Mouse (Mus musculus) heart, adult 18-20 months (tissue): ENCODE measurements around the gene AI467606. TPM values are rescaled to one million over a fixed set of nuclear protein-coding genes. Genes with fewer than 3 reads are reported as not detected.

ENCODE experiments used
- DNase-seq, 2 experiments: peaks; one replicate each; pipeline ENCODE4 v3.0.0; 2021 to 2022; ENCODE audit warnings: mixed read lengths in 1 of 2
- microRNA-seq, 2 experiments: library from miRNA; unstranded; fragments of <30 nt; microRNA quantifications; one replicate each; pipeline ENCODE4 v1.2.0; 2022
- total RNA-seq, 2 experiments: library from RNA; stranded (reverse); gene quantifications; 2 replicates each; pipeline ENCODE4 v1.2.3; 2021

AI467606 gene
- total RNA-seq, 2 experiments from 2014 or later = 1.3 to 2.9 TPM

DNA sequence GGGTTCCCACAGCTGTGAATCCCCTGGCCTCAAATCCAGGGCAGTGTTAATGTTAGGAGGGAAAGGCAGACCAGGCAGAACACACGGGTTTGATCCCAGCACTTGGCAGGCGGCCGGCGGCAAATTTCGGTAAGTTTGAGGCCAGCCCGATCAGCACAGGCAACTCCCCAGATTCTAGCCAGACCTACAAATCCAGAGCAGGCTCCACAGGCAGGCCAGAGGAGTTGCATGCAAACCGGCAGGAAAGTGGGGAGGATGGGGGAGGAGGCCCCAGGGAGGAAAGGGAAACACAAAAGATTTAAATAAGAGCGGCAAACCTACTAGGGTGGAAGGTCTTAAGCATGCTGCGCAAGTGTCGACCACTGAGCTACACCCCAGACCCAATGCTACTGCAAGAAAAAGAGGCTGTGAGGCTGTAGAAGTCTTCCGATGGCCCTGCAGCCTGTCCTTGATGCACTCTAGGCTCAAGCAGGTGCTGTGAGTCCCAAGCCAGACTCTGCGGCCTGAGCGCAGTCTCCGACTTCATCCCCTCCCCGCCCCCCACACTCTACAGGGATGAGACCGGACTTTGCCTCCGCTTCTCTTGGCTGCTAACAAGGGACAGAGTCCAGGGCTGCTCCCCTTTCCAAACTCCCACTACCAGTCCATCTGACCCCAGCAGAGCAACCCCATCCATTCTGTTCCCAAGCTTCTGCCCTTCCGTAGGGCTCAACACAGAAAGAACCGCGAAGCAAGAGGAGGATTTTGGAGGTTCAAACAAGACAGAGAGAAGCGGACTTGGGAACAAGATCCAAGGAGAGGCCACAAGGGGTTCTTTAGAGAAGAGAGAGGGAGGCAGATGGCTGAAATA lies 30.1 kb downstream of the AI467606 start:
- DNase-seq = no peak

DNA sequence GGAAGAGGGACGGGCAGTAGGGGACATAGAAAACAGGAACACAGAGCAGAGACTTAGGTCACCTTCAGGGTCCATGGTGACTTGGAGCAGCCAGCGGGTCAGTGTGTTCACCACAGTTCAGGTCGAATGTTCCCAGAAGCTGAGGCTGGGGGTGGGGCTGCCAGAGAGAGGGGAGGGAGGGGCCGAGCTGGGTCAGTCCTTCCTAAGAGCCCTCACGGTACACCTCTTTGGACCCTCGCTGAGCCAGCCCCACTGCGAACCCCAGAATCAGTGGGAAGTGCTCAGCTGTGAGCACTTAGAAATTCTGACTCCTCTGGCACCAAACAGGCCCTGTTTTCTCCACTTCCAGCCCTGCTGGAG lies 30.7 kb downstream of the AI467606 start, which contains the start of gene Qprt:
Gene Qprt, minus strand, starts transcription at position 316 of the 360 bp plus-strand sequence.
- DNase-seq = no peak

DNA sequence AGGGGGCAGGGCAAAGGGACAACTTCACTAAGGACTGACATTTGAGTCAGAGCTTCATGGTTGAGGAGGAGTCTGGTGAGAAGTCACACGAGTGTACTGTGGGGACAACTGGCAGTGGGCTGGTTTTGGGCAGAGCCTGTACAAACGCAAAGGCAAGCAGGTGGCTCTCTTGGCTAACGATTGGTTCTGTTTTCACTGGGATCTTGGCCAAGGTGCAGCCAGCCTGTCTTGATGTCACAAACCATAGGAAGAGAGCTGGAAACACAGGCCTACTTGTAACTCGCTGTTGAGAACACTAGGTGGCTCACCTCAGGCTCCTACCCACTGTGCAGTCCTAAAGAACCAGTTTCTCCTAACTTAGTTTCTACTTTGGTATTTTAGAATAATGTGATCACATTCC lies 38.5 kb downstream of the AI467606 start:
- no peak for DNase-seq

DNA sequence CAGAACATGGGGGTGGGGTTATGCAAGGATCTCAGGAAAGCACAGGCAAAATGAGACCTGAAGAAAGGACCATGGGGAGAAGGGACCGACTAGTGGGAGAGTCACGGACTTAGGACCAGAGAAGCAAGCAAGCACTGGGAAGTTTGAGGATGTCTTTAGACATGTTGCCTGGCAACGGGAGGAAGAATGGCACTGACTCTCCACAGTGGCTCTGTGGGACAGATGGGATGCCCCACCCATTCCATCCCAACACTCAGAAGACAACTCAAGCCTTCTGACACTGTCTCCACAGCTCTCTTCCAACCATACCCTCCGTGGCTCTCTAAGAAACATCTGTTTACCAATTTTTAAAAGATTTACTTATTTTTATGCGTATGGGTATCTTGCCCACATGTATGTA lies 42.0 kb downstream of the AI467606 start:
- DNase-seq = no peak

DNA sequence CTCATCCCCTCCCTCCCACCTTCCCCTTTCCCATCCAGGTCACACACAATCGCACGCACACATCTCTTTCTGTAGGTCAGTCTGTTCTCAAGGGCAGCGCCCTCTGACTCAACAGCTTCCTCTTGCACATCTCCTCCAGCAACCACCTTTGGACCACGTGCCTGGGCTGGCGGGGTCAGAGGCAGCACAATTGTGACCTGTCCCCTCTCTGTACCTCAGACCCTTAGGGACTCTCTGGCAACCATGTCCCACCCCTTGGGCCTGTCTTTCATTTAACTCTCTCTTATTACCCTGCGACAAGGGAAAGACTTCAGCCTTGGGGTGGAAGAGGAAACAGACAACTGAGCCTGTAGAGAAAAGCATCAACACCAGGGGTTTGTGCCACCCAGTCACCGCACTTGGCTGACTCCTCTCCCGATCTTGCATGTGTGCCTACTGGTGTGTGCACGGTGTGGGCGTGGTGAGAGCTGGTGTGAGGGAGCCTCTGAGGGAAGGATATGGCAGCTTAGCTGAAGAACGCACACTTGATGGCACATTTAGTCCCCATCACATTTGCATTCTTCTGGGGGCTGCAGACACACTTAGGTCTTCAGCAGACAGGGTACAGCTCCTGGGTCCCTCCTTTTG lies 43.8 kb downstream of the AI467606 start:
- no peak for DNase-seq

DNA sequence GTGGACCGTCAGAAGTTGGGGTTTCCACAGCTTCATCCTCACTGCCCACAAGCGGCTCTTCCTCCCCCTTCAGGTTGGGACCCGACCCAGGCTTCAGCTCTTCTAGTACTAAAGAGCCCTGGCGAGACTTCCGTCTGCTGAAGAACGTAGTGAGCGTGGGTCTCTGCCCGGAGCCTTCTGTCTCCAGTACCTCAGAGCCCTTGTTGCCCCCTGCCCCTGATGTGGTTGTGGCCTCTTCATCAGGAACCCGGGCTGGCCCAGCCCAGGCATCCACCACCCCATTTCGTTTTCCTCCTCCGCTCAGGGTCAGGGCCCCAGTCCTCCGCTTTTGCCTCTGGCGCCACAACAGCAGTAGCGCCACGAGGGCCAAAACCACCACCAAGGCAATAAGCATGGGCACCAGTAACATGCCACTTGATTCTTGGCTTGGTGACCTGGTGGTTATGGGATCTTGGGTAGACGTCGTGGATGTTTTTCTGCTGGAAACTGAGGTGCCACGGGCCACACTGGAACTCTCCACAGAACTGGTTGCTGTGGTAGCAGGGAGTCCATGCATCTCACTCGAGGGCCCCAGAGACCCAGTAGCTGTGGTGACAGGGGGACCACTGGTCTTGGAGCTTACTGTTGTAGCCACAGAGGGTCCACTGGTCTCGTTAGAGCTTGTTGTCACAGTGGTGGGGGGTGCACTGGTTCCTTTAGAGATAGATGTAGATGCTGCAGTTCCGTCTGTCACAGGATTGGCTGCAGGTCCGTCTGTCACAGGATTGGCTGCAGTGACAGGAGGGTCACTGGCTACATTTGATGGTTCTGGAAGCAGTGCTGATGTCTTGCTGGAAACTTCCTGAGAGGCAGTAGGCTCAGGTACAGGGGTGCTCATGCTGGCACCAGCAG lies 45.3 kb downstream of the AI467606 start:
- DNase-seq = no peak

DNA sequence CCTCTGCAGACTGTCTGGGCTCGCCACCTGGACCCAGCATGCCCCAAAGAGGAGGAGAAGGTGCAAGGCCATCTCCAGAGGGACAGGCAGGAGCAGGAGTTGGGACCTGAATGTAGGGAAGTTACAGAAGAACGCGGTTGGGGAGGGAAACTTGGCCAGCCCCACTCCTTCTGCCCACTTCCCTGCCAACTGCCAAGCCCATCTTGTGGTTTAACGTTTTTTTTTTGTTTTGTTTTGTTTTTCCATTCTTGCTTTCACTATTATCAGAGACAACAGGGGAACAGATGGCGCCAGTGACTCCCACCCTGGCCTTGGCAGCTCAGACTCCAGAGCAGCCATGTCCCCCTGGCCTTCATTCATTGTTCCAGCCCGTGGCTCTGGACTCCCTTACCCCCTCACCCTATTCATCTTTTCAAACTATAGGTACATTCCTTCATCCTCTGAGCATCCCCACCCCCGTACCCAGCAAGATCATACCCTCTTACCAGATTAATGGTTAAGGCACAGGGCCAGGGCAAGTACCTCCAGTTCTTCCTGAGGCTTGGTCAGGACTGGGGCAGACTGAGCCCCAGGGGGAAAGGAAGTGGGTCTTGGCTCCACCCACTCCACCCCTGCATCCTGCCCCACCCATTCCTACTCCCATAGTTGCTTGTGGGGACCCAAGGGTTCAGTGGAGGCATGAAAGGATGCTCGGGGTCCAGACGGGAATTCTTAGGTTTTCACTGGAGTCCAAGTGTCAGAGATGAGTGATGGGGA lies 46.3 kb downstream of the AI467606 start, which contains the start of gene Spn:
Gene Spn, minus strand, starts transcription at position 562 of the 756 bp plus-strand sequence.
- no peak for DNase-seq

DNA sequence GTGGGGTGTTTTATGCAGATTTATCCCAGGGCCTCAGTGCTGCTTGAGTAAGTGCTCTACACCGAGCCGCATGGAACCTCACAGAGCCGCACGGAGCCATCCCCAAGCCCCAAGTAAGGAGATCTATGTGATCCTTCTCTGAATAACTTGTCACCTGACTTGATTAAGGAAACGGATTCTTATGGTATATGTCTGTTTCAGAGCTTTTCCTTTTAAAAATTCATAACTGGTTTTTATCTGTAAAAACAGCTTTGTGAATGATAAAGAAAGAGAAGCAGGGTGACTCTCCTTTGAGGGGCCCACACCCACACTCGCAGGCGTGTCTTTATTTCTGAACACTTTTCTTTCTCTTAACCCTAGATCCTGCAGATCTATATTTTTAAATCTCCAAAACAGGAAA lies 47.9 kb downstream of the AI467606 start:
- DNase-seq = no peak

DNA sequence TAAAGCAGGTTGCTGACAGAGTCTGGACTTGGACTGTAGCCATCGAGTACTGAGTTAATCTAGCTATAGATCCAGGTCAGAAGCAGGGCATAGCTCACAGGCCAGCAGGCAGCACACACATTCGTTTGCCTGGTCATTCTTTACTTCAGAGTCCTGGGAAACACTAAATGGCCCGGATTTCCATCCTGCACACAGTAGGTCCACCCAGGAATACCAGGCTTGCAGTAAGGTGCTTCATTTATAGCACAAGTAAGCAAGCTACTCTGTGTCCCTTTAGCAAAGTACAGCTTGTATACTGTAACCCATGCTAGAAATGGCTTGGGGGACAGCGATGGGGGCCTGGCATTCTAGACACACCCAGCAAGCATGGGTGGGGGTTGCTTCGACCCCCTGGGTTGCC lies 48.4 kb downstream of the AI467606 start:
- no peak for DNase-seq

DNA sequence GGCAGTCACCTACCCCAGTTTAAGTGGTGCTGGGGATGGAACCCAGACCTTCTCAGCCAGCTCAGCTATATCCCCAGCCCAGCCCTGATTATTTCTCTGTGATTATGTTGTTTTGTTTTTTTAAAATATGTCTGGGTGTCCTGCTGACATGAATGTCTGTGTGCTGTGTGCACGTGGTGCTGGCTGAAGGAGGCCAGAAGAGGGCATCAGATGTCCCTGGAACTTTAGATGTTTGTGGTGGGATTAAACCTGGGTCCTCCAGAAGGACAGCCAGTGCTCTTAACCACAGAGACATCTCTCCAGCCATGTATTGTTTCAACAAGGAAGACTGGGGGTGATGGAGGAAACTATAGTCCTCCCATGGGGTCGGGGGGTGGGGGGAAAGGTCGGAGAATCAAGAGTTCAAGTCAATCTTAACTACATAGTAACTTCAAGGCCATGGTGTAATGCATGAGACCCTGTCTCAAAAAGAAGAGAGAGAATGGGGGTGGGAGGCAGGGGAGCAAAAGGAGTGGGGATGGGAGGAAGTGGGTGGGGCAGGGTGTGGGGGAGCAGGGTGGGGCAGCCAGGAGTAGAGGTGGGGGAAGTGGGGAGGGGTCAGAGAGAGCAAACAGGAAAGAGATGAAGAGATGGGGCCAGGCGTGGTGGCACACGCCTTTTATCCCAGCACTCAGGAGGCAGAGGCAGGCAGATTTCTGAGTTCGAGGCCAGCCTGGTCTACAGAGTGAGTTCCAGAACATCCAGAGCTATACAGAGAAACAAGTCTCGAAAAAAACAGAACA lies 49.7 kb downstream of the AI467606 start:
- DNase-seq = no peak

DNA sequence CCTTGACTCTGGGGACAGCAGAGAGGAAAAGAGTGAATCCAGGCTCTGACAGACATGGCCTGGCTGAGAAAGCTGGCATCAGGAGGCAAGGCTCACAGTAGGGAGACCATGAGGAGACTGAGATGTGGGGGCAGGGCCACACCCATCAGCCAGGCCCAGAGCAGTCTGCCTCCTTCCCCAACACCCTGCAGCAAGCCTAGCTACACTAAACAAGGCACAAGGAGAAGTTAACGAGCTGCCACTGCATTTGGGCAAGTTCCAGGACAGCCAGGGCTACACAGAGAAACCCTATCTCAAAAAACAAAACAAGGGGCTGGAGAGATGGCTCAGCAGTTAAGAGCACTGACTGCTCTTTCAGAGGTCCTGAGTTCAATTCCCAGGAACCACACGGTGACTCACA lies 51.1 kb downstream of the AI467606 start:
- no peak for DNase-seq

DNA sequence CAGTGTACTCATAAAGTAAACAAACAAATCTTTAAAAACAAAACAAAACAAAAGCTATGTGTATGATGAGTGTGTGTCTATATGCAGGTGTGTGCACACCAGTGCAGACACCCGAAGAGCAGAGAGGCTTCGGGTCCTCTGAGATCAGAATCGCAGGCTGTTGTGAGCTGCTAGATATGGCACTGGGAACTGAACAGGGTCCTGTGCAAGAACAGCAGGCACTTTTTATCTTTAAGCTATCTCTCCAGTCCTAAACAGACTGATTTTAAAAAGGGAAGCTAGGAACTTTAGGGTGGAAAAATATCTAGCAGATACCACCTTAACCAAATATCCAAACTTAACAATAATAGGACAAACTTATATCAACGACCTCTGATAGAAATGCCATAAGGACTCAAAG lies 51.5 kb downstream of the AI467606 start:
- DNase-seq = no peak

Small RNAs within 50 kb of the gene (microRNA-seq; reads per million reads assigned to microRNA genes)
- gene Gm44343 = 0 reads per million in 2 experiments

Other genes starting within 250 kb of the AI467606 start
- gene Doc2a, start 243.9 kb upstream of the AI467606 start, total RNA-seq = not detected
- gene Hirip3, start 229.4 kb upstream of the AI467606 start, total RNA-seq = 1 to 10 TPM; 5.0 to 6.4 TPM
- gene Ino80e, start 229.0 kb upstream of the AI467606 start, total RNA-seq = 10 to 100 TPM; 17.2 to 19.1 TPM
- 10 to 100 TPM; 35.6 to 38.4 TPM for gene Taok2, start 206.7 kb upstream of the AI467606 start, total RNA-seq
- 10 to 100 TPM; 10.4 to 10.6 TPM for gene Tmem219, start 168.4 kb upstream of the AI467606 start, total RNA-seq
- gene Kctd13, start 162.5 kb upstream of the AI467606 start, total RNA-seq = 1 to 10 TPM; 7.4 to 7.5 TPM
- not detected for gene Asphd1, start 141.8 kb upstream of the AI467606 start, total RNA-seq
- 1 to 10 TPM; 5.5 to 6.2 TPM for gene Sez6l2, start 140.8 kb upstream of the AI467606 start, total RNA-seq
- 10 to 100 TPM; 43.2 to 45.2 TPM for gene Cdipt, start 115.4 kb upstream of the AI467606 start, total RNA-seq
- under 1 TPM in 1 of 2 experiments, not detected in 1; 0.59 TPM for gene Cdiptos, start 115.3 kb upstream of the AI467606 start, total RNA-seq
- 10 to 100 TPM; 59.9 to 68.7 TPM for gene Mvp, start 76.7 kb upstream of the AI467606 start, total RNA-seq
- not detected for gene Pagr1b, start 74.9 kb upstream of the AI467606 start, total RNA-seq
- gene Pagr1a, start 74.0 kb upstream of the AI467606 start, total RNA-seq = 10 to 100 TPM in 1 of 2 experiments, 1 to 10 TPM in 1; 8.3 to 10.7 TPM
- gene Gm42742, start 70.3 kb upstream of the AI467606 start, total RNA-seq = 10 to 100 TPM; 24.6 to 27.3 TPM
- under 1 TPM in 1 of 2 experiments, not detected in 1; 0.80 TPM for gene Prrt2, start 70.1 kb upstream of the AI467606 start, total RNA-seq
- 10 to 100 TPM; 55.3 to 57.3 TPM for gene Maz, start 64.3 kb upstream of the AI467606 start, total RNA-seq
- 1 to 10 TPM in 1 of 2 experiments, under 1 TPM in 1; 0.93 to 1.0 TPM for gene Kif22, start 48.9 kb upstream of the AI467606 start, total RNA-seq
- gene Zg16, start 4.0 kb upstream of the AI467606 start, total RNA-seq = not detected
- under 1 TPM in 1 of 2 experiments, not detected in 1; 0.49 TPM for gene Qprt, start 30.9 kb downstream of the AI467606 start, total RNA-seq
- gene Spn, start 46.5 kb downstream of the AI467606 start, total RNA-seq = 1 to 10 TPM in 1 of 2 experiments, under 1 TPM in 1; 0.55 to 2.6 TPM
- 10 to 100 TPM; 35.1 to 36.9 TPM for gene Cd2bp2, start 104.7 kb downstream of the AI467606 start, total RNA-seq
- gene Tbc1d10b, start 117.1 kb downstream of the AI467606 start, total RNA-seq = 10 to 100 TPM; 20.8 to 21.6 TPM
- gene Mylpf, start 117.5 kb downstream of the AI467606 start, total RNA-seq = 1 to 10 TPM; 1.1 to 3.7 TPM
- gene Zfp553, start 141.7 kb downstream of the AI467606 start, total RNA-seq = 1 to 10 TPM; 6.4 to 6.7 TPM
- gene Sept1, start 141.8 kb downstream of the AI467606 start, total RNA-seq = 1 to 10 TPM; 3.0 to 7.7 TPM
- gene Zfp771, start 152.9 kb downstream of the AI467606 start, total RNA-seq = 10 to 100 TPM; 18.3 to 19.3 TPM
- gene Dctpp1, start 169.3 kb downstream of the AI467606 start, total RNA-seq = 10 to 100 TPM; 40.3 to 42.0 TPM
- 10 to 100 TPM; 29.5 to 31.7 TPM for gene Sephs2, start 182.7 kb downstream of the AI467606 start, total RNA-seq
- gene Itgal, start 204.9 kb downstream of the AI467606 start, total RNA-seq = 1 to 10 TPM; 1.9 to 4.1 TPM